Comparison of ENCODE assay signal across 8 mouse cellular contexts in genomic region chr10:42842358-42842757, GRCm38 (mm10). TPM values are rescaled to one million over a fixed set of nuclear protein-coding genes. Genes with fewer than 3 reads are reported as not detected.
DNase-seq lines count a peak whose midpoint lies in the region; ATAC-seq lines count a peak whose summit lies in the region.

No protein-coding gene starts in this region.

- H3K4me1 ChIP-seq in forebrain, embryonic 16.5 days (replicated peaks; ENCODE audit: control insufficient read depth, insufficient read depth, low read length) = no peaks in the 10 kb centered on the region

- 9% methylated on average over 9 of the region's 9 CpGs for WGBS in forebrain, embryonic 16.5 days

- no peak overlapping the region for H3K27ac ChIP-seq in forebrain, embryonic 16.5 days (ENCODE audit: low read length)

- no peak overlapping the region for H3K4me3 ChIP-seq in forebrain, embryonic 16.5 days (replicated peaks; ENCODE audit: low read length)

- H3K4me2 ChIP-seq in forebrain, embryonic 16.5 days (ENCODE audit: low read length) = no peak overlapping the region

- peaks cover 5% of the 10 kb centered on the region; the same call in 1 of the 2 replicates for H3K36me3 ChIP-seq in forebrain, embryonic 16.5 days (ENCODE audit: control insufficient read depth, insufficient read depth)

- peak; percentile 67 for ATAC-seq in forebrain, embryonic 16.5 days

- no peaks in the 10 kb centered on the region for H3K9me3 ChIP-seq in forebrain, embryonic 16.5 days (ENCODE audit: control insufficient read depth, low read length)

- peak; percentile 66 for DNase-seq in Muller cell, postnatal 12 days (ENCODE audit: inconsistent ontology term)
- DNase-seq in cerebellum, adult 18-20 months = peak; percentile 36 to 47
- DNase-seq in heart, postnatal 36 days = peak; percentile 83 to 86
- peak; percentile 79 to 80 for DNase-seq in layer of hippocampus, postnatal 10 days (ENCODE audit: low spot score in 2 of 2)
- DNase-seq in lung, postnatal 4 days = peak; percentile 68 to 82
- DNase-seq in right cerebral cortex, adult 2 months (ENCODE audit: low spot score in 2 of 2) = peak; percentile 59 to 70
- peak; percentile 44 to 75 for DNase-seq in urinary bladder, adult 18-20 months (ENCODE audit: low spot score in 2 of 2)

- no peak overlapping the region for H3K9ac ChIP-seq in forebrain, embryonic 16.5 days (replicated peaks; ENCODE audit: low read depth, low read length)

- no peaks in the 10 kb centered on the region for H3K27me3 ChIP-seq in forebrain, embryonic 16.5 days (replicated peaks; ENCODE audit: control insufficient read depth, insufficient read depth, low read length)

- intact Hi-C loops in heart, postnatal 36 days (cut with DNase I) = loop anchor here (1.0 kb wide), 1 partner anchor 100 kb away; no protein-coding TSS in a partner anchor

RNA-seq across cellular contexts. Expression of gene Scml4, which starts 17.8 kb away (rescaled TPM):
- 9.5 and 10.4 TPM in 2 replicates for polyA plus RNA-seq in forebrain, embryonic 16.5 days (2015; fragmentation: Nextera tagmentation; extraction: Ambion mirVana)
- 1 to 10 TPM; 1.3 to 1.4 TPM for total RNA-seq in heart, postnatal 36 days (2021)
- 1 to 10 TPM; 5.7 to 6.6 TPM for total RNA-seq in layer of hippocampus, postnatal 10 days (2021)
